Mouse (Mus musculus) heart, adult 18-20 months (tissue): ENCODE measurements around the gene Dxo. TPM values are rescaled to one million over a fixed set of nuclear protein-coding genes. Genes with fewer than 3 reads are reported as not detected.
"Not testable (repeated sequence)": the region's sequence is repeated elsewhere in the genome, so short reads cannot be mapped to it uniquely, and the experiment has no call there.

Experiments
- DNase-seq, 2 experiments: peaks; one replicate each; pipeline ENCODE4 v3.0.0; 2021 to 2022; ENCODE audit warnings: mixed read lengths in 1 of 2
- long read RNA-seq, 2 experiments: library from polyadenylated mRNA; stranded (forward); transcript quantifications; one replicate each; pipeline ENCODE4 v2.0.0; 2021
- total RNA-seq, 2 experiments: library from RNA; stranded (reverse); gene quantifications; 2 replicates each; pipeline ENCODE4 v1.2.3; 2021

Dxo gene
- total RNA-seq = 10 to 100 TPM in 1 of 2 experiments, 1 to 10 TPM in 1; 9.8 to 13.3 TPM
- long read RNA-seq, experiment 1, partial matches to known transcripts = 1 of 4 reads
- long read RNA-seq, experiment 1, other reads (novel, unspliced or antisense) = 1 of 4 reads
- long read RNA-seq, experiment 2, partial matches to known transcripts = 0 of 3 reads
- long read RNA-seq, experiment 2, other reads (novel, unspliced or antisense) = 1 of 3 reads

GRCm38 (mm10) chr17:34836856-34837221, at the start of gene Dxo, which contains the start of gene Stk19:
TSS of gene Dxo (plus strand) at chr17:34837019.
TSS of gene Stk19 (minus strand) at chr17:34836945.
- DNase-seq = peak; percentile 97

DNA sequence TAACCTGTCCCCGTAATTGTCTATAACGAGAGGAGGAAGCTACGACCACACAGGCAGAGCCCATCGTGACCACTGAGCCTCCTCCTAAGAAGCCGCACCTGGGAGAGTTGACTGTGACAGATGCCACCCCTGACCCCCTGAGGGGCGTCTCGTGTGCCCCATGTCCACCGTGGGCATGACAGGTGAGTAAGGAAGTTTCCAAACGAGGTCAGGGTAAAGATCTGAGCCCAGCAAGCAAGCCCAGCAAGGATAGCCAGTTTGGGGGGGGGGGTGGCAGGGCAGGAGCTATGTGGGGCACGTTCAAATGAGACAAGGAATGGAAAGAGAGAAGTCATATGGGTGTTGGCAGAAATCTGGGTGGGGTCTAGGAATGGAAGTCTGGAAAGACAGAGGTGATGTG, 41.8 kb upstream of the Dxo start:
- DNase-seq = no peak

- peak; percentile 23 to 73 for DNase-seq
Observed at GRCm38 (mm10) chr17:34795633-34796032, 41.2 kb upstream of the Dxo start.

DNA sequence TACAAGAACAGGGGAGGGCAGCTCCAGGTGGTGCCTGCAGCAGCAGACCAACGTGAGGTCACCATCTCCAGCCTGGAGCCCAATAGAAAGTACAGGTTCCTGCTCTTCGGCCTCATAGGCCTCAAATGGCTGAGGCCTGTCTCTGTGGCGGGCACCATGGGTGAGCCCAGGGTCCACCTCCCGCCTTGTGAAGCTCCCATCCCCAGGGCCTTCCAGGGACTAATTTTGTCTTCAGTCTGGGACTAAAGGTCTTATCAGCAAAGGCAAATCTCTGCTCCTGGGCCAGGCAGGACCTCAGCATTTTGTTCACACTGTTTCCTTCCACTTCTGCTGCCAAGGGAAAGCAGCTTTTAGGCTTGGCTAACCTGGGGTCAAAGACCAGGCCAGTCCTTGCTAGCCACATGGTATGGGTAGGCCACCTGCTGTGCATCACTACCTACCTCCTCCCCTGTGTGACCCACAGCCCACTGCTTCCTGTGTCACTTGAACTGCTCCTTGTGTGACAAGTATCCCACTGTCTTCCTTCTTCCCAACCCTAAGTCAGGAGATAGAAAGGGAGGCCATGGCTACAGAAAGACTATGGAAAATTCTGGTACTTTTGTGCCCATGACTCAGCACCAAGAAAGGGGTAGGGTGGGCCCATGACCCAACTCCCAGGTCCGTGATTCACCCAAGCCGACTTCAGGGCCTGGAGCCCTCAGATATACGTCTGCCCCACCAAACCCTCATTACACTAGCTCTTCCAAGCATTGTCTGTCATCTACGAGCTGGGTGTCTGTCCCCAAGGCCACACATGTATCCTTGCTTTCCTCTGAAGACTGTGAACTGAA, 40.3 kb upstream of the Dxo start:
- DNase-seq = no peak

- not testable (repeated sequence) for DNase-seq
Observed at GRCm38 (mm10) chr17:34797211-34797995, 39.4 kb upstream of the Dxo start.

- DNase-seq = not testable (repeated sequence)
Observed at GRCm38 (mm10) chr17:34798071-34798470, 38.7 kb upstream of the Dxo start.

DNA sequence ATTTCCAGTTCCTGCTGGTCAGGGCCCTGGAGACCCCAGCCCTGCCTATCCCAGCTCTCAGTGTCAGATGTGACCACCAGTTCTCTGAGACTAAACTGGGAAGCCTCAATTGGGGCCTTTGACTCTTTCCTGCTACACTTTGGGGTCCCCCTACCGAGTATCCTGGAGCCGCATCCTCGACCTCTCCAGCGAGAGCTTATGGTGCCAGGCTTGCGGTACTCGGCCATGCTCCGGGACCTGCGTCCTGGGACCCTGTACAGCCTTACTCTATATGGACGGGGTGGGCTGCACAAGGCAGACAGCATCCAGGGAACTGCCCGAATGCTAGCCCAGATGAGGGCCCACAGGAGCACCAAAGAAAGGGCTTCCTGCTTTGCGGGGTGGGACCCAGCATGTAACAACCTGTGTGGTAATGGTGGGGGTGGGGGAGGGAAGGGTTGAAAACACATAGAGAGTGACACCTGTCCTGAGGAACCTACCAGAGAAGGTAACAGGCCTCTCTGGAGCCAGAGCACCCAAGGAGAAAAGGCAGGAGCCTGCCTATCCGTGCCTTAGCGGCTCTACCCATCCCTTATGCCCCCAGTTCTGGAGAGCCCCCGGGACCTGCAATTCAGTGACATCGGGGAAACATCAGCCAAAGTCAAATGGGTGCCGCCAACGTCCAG, 37.8 kb upstream of the Dxo start:
- no peak for DNase-seq

DNA sequence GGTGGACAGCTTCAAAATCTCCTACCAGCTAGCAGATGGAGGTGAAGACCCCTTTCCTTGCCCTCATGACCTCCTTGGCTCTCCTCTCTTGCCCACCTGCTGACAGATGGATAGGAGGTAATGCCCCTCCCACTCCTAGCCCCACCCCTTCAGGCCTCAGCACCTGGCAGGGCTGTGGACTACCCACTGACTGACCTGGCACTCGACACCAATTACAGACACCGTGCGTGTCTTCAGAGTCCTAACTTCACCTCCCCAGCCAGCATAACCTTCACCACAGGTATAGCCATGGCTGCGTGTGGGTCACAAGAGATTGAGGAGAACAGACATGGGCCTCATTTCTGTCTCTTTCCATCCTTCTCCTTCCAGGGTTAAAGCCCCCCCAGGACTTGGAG, 37.3 kb upstream of the Dxo start:
- DNase-seq = no peak

DNA sequence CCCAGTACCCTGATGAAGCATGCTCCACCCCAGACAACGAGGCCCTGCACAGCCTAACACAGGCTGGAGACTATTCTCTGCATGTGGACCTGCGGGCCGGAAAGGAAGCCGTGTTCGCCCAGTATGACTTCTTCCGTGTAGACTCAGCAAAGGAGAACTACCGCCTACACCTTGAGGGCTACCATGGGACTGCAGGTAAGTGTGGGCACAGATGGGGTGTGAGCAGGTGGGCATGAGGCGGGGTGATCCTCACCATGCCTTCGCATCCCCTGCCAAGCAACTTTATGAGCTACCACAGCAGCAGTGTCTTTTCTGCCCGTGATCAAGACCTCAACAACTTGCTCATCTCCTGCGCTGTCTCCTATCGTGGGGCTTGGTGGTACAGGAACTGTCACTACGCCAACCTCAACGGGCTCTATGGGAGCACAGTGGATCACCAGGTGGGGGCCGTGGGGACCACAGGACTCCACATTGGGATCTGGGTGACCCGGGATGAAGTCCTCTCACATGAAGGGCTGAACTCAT, 36.0 kb upstream of the Dxo start:
- DNase-seq = not testable (repeated sequence)

- not testable (repeated sequence) for DNase-seq
Observed at GRCm38 (mm10) chr17:34802756-34803155, 34.1 kb upstream of the Dxo start.

GRCm38 (mm10) chr17:34803367-34803766, 33.5 kb upstream of the Dxo start:
- DNase-seq = not testable (repeated sequence)

GRCm38 (mm10) chr17:34804301-34804700, 32.5 kb upstream of the Dxo start, which contains the start of gene Cyp21a1:
TSS of gene Cyp21a1 (minus strand) at chr17:34804561.
- not testable (repeated sequence) for DNase-seq

DNA sequence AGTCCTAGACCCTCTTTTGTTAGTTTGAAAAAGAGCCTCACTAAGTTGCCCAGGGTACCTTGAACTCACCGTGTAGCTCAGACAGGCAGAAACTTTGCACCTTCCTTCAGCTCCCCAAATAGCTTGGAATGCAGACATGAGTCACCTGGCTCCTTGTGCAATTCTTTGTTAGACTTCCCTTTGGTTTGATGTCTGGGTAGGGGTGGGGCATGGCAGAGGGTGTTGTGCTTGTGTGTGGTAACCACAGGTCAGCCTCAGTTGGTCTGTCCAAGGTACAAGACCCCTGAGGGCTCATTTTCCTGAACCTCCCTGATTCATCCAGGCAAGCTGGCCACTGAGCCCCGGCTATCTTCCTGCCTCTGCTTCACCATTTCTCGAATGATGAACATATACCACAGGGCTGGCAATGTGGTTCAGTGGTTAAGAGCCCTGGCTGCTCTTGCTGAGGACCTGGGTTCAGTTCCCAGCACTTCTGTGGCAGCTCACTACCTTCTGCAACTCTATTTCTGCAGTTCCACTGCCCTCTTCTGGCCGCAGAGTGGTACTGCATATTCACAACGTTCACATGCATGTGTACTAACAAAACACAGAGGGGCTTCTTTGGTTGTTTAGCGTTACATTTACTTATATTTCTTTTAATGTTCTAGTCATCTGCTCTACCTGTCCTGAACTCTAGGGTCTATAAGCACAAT, 31.8 kb upstream of the Dxo start:
- DNase-seq = no peak

DNA sequence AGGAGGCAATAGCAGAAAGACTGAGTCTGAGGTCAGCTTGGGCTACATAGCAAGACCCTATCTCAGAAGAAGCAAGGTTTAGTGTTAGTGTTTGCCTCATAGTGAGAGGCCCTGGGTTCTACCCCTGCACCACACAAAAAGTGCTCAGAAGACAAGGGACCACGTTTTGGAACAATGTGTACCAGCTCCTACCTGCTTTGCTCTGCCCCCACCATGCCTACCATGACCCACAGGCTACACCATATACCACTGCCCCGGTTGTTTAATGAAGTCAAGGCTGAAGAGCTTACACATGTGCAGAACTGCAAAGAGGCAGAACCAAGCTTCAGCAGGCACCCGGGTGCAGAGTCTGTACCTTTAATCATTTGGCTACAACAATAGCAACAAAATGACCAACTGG, 29.6 kb upstream of the Dxo start:
- DNase-seq = no peak

- DNase-seq = no peak
Observed at GRCm38 (mm10) chr17:34808599-34809205, 28.1 kb upstream of the Dxo start.

DNA sequence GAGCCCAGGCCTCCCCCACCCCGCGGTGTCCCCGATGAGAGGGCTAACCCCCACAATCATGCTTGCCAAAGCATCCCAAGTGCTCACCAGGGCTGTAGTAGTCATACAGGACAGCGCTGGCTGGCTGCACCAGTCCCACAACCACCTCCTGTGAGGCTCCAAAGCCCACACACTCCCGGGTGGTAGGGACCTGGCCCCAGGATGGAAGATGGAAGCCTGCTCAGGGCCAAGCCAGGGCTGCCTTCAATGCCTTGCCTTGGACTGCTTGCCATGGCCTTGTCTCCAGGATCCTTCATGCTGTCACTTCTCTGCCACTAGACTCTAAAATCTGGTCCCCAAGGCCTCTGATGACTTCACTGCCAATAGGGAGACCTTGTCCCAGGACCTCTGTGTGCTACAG, 26.4 kb upstream of the Dxo start:
- DNase-seq = not testable (repeated sequence)

DNA sequence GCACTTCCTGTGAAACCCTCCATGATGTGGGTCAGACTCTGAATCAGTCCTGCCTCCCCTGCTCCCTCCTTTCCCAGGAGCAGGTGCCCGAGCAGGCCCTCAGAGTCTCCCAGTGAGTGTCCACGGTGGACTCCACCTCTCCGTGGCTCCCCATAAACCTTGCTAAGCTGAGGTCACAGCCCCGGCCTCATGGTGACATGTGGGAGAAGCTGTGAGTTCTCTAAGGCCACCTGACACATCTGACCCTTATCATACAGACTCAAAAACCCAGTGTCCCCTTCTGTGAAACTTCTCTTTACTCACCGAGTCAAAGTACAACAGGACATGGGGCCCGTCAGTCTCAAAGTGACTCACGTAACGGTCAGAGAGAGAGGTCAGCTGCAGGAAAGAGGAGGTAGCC, 26.0 kb upstream of the Dxo start:
- not testable (repeated sequence) for DNase-seq

DNA sequence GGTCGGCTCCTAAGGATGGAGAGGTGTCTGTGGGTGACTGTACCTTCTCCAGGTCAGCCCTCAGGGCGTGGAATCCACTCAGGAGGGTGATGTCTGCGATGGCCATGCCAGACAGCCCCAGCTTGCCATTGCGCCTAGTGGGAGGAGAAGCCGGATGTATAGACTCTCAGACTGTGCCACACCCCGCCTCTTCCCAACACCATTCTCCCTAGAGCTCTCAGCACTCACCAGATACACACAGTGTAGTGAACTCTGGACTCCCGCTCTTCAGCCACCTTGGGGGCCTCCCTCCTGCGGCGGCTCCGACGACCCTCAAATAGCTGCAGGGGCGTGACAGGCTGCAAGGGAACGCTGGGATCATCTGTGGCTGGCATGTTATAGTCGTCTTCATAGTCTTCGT, 25.5 kb upstream of the Dxo start:
- DNase-seq = no peak

DNA sequence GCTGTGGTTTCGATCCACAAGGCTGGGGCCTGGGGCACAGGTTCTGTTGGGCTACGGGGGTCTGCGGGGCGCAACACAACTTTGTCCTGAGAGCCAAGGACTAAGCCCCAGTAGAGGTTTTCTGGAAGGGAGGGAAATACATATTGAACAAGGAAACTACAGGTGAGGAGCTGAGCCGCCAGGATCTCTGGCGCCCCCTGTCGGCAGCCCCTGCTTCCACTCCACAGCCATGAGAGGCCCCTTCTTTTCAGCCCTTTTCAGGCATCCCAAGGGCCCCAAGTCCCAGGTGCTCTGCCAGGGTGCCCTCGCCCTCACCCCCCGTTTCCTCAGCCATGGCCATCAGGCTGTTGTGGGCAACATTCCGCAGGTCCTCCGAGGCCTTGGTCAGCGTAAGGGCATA, 23.1 kb upstream of the Dxo start:
- peak; percentile 11 to 52 for DNase-seq

DNA sequence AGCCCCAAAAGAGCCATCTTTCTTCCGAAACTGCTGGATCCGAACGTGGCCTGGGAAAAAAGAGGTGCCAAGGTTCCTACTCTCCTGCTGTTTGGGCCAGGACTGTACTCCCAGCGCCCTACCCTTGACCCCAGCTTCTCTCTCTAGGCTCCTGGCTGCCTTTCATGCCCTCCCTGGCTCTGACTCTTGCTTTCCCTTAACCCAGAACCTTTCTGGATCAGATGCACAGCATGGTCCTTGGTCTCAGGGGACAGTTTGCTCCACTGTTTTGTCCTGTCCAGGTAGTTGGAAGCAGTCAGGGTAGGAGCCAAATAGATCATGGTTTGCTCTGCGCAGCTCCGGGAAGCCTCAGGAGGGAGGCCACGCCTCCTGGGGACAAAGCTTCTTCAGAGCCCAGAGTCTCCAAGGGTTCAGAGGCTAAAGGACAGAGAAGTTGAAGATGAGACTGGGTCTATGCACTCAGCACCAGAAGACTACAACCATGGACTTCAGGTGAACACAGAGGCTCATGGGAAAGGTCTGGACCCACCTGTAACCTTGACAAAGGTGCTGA, 21.9 kb upstream of the Dxo start:
- DNase-seq = no peak

DNA sequence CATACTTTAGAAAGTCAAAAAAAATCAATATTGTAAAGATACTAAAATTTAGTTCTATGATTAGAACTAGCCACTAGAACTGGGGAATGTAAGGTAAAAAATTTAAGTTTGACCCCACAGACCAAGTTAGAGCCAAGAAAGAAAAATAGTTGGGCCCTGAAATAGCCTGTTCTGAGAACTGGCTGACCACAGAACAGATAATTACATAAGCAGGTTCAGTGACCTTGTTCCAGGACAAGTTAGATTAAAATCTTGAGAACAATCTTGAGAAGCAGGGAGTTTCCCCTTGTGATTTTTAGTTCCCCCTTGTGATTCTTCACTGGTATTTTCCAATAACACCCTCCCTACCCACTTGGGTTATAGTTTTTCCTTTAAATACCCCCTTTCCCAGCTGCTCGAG, 6.0 kb upstream of the Dxo start:
- DNase-seq = not testable (repeated sequence)
